Mouse (Mus musculus) fat pad, adult 2 months (tissue): ENCODE measurements around the gene Lrrc52.

Source experiments
- DNase-seq: peaks from one replicate; pipeline ENCODE4 v3.0.0-alpha.2; 2011; ENCODE audit warnings: low read depth, low spot score; ENCODE audit errors: extremely low read depth

Lrrc52 gene

DNA sequence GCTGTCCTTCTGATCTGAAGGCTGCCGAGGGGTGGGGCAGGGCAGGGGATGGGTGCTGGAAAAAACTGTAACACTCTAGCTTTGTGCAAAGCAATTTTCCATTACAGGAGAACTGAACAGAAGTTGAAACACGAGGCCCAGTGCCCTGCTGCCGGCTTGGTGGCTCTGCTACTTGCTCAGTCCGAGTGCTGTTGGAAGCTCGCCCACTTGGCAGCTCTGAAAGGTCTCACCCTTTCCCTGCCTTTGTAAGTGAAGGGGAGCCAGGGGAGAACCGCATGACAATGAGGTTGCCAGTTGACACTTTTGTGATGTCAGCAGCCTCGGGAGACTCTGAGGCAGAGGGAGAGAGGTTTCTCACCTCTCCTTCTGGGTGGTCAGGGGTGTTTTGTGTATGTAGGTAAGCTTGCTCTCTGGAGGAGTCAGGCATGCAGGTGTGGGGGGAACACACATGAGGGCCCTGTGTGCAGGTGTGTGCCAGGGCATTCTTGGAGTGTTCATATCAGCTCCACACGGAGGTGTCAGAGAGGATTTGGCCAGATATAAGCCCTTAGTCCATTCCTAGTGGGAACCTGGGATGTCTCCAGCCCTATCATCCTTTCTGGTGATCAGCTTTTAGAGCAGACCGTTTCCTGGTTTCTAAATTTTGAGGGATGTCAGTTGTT is at the start of gene Lrrc52:
Lrrc52 (minus strand) TSS at position 16 of the 662 bp plus-strand sequence.
- no peak for DNase-seq

DNA sequence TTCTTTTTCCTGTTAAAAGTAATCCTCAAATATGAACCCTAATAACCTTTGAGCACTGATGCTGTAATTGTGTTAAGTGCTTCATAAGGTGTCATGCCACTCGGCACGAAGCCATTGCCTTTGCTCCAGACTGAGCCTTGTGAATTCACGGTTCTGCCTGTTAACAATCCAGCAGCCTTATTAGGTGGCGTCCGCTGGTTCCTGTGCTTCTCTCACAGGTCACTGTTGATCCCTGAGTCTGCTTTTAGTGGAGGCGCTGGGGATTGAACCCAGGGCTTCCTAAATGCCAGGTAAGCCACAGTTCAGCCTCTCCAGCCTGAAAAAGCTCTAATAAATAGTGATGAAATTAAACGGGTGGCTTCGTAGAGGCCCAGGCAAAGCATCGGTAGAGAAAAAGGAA is 45.0 kb upstream of the Lrrc52 start:
- DNase-seq, result no peak

GRCm38 (mm10) chr1:167506048-167506447 is 39.5 kb upstream of the Lrrc52 start:
- no peak for DNase-seq

DNA sequence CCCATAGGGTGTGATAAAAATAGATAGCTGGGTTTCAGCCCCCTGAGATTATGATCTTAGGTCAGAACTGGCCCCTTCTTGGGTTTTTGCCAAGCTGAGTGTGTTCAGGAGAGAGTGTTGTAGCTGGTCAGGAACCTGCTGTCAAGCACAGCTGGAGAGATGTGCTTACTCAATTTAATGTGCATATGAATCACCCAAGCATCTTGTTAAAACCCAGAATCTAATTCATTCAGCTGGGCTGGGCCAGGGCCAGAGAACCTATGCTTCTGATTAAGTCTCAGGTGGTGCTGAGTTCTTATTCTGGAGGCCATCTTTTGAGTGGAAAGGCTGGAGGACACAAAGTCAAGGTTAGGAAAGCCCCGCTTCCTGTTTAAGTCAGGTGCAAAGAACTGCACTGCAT is 38.8 kb upstream of the Lrrc52 start:
- DNase-seq, result no peak

- no peak for DNase-seq
Measured at GRCm38 (mm10) chr1:167499097-167499850, 32.7 kb upstream of the Lrrc52 start.

DNA sequence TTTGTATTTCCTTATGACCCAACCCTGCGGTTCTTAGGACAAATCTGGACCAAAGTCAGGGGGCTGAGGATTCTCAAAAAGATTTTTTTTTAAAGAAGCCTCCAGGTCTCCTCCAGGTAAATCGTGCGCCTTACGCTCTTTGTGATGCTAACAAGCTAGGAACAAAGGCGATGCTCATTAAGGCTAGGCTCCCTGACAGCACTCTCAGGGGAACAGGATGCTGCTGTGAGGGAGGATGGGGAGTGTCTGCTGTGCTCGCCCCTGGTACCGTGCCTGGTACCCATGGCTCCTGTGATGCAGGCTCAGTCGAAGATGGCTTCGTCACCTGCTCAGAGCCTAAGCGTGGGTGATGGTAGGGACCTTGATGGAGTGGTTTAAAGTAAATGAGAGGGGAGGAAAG is 31.4 kb upstream of the Lrrc52 start:
- DNase-seq, result no peak

DNA sequence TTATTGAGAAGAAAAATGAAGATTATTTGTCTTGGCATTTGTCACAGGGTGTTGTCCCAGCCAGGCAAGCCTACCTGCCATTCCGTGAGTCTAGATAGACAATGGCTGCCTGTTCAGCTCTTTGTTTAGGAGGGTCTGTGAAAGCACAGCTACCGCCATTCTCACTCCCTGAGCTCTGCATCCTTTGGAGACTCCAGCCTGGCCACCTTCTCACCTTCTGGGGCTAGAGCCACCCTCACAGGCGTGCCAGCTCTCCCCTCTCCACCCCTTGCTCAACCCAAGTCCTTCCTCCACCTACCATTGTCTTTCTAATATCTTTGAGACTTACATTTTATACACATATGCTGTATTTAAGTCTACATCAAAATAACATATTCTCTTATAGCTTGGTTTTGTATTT is 31.0 kb upstream of the Lrrc52 start:
- no peak for DNase-seq

DNA sequence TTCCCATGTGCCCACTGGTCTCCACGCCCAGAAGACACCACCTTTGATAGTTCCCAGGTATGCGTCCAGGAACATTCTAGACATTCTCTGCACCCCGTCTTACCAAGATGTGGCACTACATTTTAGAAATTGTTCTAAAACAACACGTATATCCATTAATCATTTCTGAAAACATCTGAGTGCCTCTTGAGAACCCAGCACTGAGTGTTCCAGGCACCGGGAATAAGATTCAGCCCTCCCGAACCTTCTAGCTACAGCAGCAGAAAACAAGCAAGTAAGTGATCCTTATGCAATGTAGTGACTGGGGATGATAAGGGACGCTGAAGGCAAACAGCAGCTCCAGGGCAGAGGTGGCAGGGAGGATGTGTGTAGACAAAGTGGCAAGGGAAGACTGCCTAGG is 24.9 kb upstream of the Lrrc52 start:
- DNase-seq, result no peak

DNA sequence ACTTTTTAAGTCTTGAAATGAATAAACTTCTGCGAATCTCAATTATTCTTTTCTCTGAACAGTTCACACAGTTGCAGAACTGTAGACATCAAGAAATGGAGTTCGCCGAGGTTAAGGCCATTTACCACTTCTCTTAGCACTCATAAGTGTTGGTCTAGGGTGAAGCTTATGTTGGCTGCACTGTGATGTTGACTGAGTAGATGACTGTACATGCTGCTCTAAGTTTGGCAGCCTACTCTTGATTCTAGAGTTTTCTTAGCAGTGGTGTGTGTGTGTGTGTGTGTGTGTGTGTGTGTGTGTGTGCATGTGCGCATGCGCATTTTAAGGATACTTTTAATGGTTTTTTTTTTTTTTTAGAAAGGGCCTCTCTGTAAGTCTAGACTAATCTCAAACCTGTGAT is 21.4 kb upstream of the Lrrc52 start:
- no peak for DNase-seq

GRCm38 (mm10) chr1:167486959-167487680 is 20.5 kb upstream of the Lrrc52 start:
- no peak for DNase-seq

DNA sequence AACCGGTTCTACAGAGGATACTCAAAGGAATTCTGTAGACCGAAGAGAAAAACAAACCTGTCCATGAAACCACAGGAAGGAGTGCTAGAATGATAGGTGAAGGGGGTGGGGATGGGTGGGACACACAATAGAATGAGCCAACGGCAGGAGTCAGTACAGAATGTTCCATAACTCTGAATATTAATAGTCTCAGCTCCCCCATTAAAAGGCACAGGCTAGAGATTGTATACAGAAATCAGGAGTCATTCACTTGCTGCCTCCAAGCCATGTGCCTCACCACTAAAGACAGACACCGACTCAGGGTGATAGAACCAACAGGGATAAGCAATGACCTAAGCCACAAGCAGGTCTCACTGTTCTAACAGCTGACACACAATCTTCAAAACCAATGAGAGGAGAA is 16.3 kb upstream of the Lrrc52 start:
- no peak for DNase-seq

DNA sequence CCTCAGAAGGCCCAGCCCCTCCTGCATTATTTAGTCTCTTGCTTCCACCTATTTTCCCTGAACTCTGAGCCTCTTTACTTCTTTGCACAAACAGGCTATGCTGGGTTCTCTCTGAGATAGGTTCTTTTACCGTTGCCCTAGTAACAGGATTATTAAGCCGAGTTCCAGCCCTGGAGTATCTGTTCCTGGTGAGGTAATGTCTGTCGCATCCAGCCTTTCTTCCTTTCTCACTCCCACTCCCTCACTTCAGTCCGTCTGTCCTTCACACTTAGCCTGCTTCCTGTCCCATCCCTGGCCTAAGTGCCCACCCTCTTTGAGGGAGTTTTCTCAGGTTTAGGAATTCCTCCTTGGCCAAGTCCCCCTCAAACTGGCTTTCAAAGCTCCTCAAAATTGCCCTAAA is 7.0 kb upstream of the Lrrc52 start:
- DNase-seq, result no peak

- no peak for DNase-seq
Measured at GRCm38 (mm10) chr1:167467916-167468315, 1.3 kb upstream of the Lrrc52 start.

DNA sequence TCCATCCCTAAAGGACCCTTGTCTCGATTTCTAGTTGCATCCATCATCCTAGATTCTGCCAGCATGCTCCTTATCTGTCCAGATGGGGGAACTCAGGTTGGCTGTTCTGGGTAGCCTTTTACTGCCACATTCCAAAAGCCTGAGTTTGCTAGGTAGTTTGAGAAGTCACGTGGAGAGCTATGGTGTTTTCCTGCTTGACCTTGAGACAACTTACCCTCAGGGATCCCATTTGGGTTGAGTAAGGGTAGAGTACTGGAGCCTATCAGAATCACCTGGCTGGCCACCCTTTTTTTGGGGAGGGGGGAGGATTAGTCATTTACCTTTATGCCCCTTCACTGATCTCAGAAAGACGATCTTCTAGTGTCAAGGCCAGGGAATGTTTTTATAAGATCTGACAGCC is 9.3 kb downstream of the Lrrc52 start:
- DNase-seq, result no peak

DNA sequence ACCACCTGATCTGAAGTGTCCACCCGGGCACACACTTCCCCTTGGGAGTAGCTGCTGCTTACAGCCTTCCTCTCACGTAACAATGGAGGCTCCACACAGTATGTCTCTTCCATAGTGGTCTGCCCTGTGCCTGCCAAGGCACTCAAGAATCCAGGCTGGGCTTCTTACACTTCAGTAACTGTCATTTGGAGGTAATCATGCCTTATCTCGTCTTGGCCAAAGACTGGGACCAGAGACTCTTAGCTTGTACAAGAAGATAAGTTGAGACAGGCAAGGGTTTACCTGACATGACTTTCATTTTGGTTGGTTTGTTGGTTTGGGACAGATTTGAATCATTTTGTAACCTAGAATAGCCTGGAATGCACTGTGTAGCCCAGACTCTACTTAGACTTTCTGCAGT is 13.5 kb downstream of the Lrrc52 start:
- DNase-seq, result no peak

DNA sequence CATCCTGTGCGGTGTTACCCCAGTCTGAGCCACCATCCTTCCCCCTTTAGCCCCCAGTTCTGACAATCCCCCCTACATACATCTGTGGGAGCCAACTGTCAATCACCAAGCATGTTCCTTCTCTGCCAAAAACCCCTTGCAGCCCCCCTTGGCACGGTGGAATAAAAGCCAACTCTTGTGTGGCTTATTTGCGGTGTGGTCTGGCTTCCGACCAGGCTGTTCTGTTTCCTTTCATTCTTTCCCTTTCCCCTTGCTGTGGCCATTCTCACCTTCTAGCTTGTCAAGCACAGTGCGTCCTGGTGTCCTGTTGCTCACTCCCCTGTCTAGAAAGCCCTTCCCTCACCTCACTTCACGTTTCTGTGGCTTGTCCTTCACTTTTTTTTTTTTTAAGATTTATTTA is 14.1 kb downstream of the Lrrc52 start:
- no peak for DNase-seq

GRCm38 (mm10) chr1:167448598-167448997 is 18.0 kb downstream of the Lrrc52 start:
- no peak for DNase-seq

DNA sequence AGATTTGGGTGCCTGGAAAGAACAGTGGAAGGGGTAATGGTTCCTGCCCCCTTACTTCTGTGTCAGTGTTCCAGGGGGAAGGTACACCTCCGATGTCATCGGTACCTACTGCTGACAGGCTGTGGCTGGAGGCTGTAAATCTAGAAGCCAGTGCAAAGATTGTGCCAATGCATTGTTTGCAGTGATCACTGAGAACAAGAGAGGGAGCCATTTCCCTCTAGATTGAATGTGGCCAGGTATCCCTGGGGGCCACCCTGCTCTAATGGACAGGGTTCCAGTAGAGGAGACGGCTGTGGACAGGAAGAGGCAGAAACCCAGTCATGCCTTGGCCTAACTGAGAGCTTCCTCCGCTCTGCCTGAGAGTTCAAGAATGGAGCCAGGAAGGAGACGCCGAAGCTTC is 18.5 kb downstream of the Lrrc52 start:
- no peak for DNase-seq

- no peak for DNase-seq
Measured at GRCm38 (mm10) chr1:167446516-167446915, 20.1 kb downstream of the Lrrc52 start.

DNA sequence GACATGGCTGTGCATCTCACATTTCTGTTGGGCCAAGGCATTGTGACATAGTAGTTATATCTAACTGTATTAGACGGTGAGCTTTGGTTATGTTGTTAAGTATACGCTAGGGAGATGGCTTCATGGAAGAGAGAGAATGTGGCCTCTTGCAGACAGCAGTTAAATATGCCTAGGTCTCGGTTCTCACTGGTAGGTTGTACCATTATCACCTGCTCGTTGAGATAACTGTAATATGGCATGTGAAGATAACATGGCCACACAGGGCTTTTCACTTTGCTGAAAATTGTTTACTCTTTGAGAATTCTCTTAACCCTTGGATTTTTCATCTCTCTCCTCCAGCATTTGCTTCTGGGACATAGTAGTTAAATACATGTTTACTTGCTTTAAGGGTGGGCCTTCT is 21.4 kb downstream of the Lrrc52 start:
- DNase-seq, result no peak

GRCm38 (mm10) chr1:167438231-167438885 is 28.2 kb downstream of the Lrrc52 start:
- DNase-seq, result no peak

GRCm38 (mm10) chr1:167437091-167437490 is 29.5 kb downstream of the Lrrc52 start:
- no peak for DNase-seq
